In genomic region chr3:84021217-84022200, GRCm38 (mm10) we compare ENCODE assay signal across 10 mouse cellular contexts. TPM values are rescaled to one million over a fixed set of nuclear protein-coding genes. Genes with fewer than 3 reads are reported as not detected.
A peak's percentile ranks its signal among the peaks of the same experiment; 100 is the strongest.
DNase-seq lines count a peak whose midpoint lies in the region; ATAC-seq lines count a peak whose summit lies in the region.
"Had no signal": no experiment of that assay in that cellular context is flagged by ENCODE, and none has a peak within 500 bp of the region (broad histone marks: within the 10 kb centered on the region; RNA-seq: fewer than 3 reads in every experiment).

No protein-coding gene starts in this region.

- ATAC-seq in granulocyte monocyte progenitor cell, adult 5-6 weeks (replicated peaks; ENCODE audit: poor library complexity, severe bottlenecking): 0 out of 2 replicates have a peak, but pooled peaks have one; percentile 23
- ATAC-seq: midbrain, embryonic 15.5 days had no signal

- no peaks in the 10 kb centered on the region for H3K27me3 ChIP-seq in megakaryocyte, embryonic 14.5 days (replicated peaks)
- H3K27me3 ChIP-seq: midbrain, embryonic 15.5 days had no signal

- DNase-seq in lung, postnatal 10 days: peak; percentile 11
- no peak for DNase-seq in lung, postnatal 14 days
- DNase-seq in NIH3T3 (ENCODE audit: low read depth): peak; percentile 39
- DNase-seq in left cerebral cortex, postnatal 14 days (ENCODE audit: low spot score in 2 of 2): no peak
- DNase-seq in gastrocnemius, postnatal 10 days: no peak
- DNase-seq in adrenal gland, postnatal 25 days: no peak
- DNase-seq: kidney, adult 9 months had no signal

- H3K36me3 ChIP-seq in megakaryocyte, embryonic 14.5 days (replicated peaks; ENCODE audit: low read length): peaks cover 82% of the 10 kb centered on the region
- H3K36me3 ChIP-seq: midbrain, embryonic 15.5 days had no signal

- peaks cover 78% of the 10 kb centered on the region for H3K4me1 ChIP-seq in megakaryocyte, embryonic 14.5 days

- H3K4me3 ChIP-seq in megakaryocyte, embryonic 14.5 days (replicated peaks): peak overlapping the region; percentile 78
- H3K4me3 ChIP-seq: midbrain, embryonic 15.5 days had no signal

- H3K9me3 ChIP-seq in megakaryocyte, embryonic 14.5 days: no peaks in the 10 kb centered on the region
- H3K9me3 ChIP-seq: midbrain, embryonic 15.5 days had no signal

- intact Hi-C loops in left cerebral cortex, postnatal 14 days (cut with DNase I): no loop called here

RNA-seq across cellular contexts. Expression of gene Tmem131l, which starts 18.5 kb away (rescaled TPM):
- 80.9 and 108 TPM in 2 replicates for total RNA-seq in granulocyte monocyte progenitor cell, adult 5-6 weeks (2014; fragmentation: Nextera tagmentation)
- total RNA-seq in granulocyte monocyte progenitor cell, adult 5-6 weeks (2017): 25.6 and 31.9 TPM in 2 replicates
- polyA plus RNA-seq in megakaryocyte, embryonic 14.5 days (2012; ENCODE audit: insufficient read depth, low replicate concordance): 24.6 and 75.9 TPM in 2 replicates
- 10 to 100 TPM; 29.6 to 35.8 TPM for total RNA-seq in left cerebral cortex, postnatal 14 days (2021)
- total RNA-seq in gastrocnemius, postnatal 10 days (2021): 10 to 100 TPM; 26.6 to 41.5 TPM
- 48.2 and 56.9 TPM in 2 replicates for total RNA-seq in adrenal gland, postnatal 25 days (2021)

Comparison
In these comparisons a context has a peak if more than half of its experiments do, and no peak if none do; other contexts are left out.
1. DNase-seq: peak in lung, postnatal 10 days (single experiment) and NIH3T3 (single experiment); none in lung, postnatal 14 days (single experiment), left cerebral cortex, postnatal 14 days (0 of 2), gastrocnemius, postnatal 10 days (single experiment) and adrenal gland, postnatal 25 days (single experiment).